Mouse (Mus musculus) left cerebral cortex, adult 11 months (tissue): Measurements from ENCODE around the gene Tspan5.

Experiments used
- DNase-seq: peaks from one replicate; pipeline ENCODE4 v3.0.0; 2022; ENCODE audit warnings: low spot score

Tspan5 gene

DNA sequence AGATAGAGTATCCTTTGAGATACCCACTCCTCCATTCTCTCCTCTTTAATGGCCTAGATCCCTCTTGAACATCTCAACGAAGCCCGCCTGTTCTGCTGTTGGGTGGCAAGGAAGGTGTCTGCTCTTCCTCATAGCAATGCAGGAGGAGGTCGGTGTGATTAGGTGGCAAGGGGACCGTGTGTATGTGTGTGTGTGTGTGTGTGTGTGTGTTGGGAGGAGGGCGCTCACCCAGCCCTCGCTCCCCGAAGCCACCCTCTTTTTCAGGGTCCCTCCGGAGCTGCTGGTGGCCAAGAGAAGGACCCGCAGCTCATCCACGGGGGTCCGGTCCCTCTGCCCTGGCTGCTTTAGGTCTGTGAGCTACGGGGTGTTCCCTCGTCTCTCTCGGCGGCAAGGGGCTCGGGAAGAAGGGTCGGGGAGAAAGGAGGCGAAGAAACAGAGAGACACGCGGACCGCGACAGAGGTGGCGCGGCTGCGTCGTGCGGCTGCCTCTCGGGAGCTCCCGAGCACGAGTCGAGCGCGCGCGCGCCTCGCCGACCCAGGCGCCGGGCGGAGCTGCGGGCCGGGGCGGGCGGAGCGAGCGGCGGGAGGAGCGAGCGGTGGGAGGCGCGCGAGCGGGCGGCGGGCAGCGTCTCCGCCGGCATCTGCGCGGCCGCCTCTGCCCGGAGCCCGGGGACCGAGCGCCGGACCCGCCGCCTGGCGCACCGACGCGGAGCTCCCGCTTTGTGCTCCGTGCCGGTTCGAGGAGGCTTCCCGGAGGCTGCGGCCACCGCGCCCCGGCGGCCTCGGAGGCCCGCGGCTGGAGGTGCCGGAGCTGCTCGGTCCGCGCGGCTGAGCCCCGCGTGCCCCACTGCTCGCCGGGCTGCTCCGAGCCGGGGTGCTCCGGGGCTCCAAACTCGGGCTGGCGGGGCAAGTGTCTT lies at the start of gene Tspan5:
Tspan5 (plus strand) TSS at position 547 of the 917 bp plus-strand sequence.
- DNase-seq = no peak

DNA sequence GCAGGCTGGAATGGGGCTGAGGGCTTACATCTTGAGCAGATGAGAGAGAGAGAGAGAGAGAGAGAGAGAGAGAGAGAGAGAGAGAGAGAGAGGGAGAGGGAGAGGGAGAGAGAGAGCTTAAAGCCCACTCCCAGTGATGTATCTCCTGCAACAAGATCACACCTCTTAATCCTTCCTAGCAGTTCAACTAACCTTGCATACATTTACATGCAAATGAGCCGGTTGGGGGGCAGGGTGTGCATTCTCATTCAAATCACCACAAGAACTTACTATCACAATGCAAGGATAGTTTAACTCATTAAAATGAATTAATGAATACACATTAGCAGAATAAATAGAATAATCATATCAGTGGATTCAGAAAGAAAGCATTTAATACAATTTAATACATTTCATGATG lies 49.7 kb upstream of the Tspan5 start:
- no peak for DNase-seq

DNA sequence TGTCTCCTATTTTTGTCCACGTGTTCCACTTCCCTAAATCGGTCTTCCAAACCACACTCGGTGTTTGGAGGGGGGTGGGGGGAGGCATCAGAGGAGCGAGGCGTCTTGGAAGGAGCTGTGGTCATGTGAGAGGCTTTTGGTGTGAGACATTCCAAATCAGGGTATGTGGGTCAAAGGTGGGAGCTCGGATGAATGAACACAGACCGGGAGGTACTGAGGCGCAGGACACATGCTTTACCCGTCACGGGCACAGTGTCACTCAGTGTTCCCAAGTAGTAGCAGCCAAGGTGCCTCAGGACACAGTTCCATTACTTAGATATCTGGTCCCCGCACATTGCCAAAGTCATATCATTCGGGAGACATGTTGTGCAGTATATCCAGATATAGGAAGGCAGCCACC lies 38.6 kb upstream of the Tspan5 start:
- no peak for DNase-seq

DNA sequence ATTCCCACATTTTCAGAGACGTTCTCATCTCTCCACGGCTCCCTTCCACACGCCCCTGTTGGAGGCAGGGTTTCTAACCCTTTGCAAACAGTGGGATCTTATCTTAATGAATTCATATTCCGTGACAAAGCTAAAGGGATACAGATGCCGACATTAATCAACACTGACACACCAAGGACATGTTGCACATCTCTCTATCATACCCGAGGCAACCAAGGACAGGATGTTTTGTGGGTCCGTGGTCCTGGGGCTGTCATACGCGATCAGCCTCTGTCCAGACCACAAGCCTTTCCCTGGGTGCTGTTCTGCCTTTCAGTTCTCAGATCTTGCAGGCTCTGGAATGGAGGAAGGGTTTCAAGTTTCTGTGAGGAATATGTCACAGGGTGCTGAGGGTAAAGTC lies 37.5 kb upstream of the Tspan5 start:
- DNase-seq = no peak

DNA sequence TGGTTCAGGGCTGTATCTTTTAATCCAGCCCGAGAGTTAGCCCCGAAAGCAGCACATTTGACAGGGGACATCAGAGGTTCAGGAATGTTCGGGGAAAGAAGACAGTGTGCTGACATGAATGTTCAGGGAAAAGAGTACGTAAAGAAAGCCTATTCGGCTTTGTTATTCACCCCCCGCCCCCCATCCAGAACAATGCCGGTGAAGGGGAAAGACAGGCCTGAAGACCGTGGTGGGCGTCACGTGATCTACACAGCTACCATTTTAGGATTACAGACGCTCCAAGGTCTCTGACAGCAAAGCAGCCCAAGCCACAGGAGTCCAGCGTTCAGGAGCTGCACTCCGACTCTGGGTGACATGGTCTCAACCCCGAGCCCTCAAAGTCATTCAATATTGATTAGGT lies 36.1 kb upstream of the Tspan5 start:
- DNase-seq = no peak

DNA sequence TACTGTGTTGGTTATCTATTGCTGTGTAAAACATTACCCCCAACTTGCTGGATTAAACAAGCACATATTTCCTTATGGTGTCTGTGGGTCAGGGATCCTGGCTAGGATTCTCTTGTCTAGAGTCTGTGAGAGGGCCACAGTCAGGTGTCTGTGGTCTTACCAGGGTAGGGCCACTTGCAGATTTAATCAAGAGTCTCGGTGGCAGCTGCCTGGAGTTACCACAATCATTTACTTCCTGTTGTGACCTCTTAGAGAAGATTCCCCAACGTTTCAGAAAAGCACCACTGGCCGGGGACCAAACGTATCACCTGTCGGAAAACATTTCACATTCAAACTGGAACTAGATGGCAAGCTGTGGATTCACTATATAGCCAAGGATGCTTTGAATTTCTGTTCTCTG lies 32.8 kb upstream of the Tspan5 start:
- no peak for DNase-seq

DNA sequence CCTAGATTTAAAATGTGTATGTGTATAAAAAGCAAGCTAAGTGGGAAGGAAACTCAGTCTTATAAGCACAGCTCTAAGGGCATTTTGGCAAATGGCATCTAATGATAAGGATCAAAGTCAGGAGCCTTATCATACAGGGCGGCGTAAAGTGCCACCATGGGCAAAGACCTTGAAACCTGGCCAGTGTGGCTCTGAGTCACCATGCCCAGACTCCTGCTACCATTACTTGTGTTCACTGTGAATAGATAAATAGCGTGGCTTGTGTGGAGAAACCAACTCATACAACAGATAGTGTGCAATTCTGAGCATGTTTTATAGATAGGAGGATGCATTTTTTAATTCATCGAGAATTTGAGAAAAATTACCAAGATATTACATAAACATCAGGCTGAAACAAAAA lies 30.0 kb upstream of the Tspan5 start:
- DNase-seq = no peak

DNA sequence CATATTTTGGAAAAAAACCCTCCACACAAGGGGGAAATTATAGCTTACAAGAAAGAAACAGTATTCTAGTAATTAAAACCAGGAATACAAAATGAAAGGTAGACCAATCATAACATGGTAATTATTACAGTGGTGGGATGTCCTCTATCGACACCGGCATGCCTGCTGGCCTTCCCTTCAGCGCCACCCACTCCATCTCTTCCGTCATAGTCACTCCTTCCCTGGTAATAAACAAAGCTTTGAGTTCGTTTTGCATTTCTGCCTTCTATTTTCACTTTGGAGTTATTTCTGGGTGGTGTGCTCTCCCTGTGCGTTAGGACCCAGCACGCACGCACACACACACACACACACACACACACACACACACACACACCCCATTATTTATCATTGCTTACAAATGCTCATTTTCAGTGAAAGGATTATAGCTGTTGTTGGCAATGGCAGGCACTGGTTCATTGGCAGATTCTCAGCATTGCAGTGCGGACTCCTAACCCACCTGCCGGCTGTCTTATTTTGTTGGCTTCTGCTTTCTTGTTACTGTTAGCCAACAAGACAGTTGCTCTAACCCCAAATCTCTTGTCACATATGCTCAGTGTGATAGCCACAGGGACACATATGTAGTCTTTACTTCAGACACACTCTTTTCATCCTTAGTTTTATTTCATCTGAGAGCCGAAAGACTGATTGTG lies 29.4 kb upstream of the Tspan5 start:
- DNase-seq = no peak

DNA sequence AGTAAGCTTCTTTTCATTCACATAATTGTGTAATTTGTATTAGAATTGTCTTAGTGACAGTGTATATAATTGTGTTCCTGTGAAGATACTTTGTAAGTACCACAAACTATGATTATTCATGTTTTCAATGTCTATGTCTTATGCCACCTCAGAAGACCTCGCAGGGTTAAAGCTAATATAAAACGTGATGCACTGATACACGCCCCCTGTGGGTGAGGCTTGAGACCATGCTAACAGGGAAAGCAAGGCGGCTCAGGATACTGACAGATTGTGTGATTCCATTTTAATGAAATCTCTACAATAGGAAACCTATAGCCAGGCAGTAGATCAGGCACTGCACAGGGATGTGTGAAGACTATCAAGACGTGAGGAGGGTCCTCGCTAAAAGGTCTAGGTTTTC lies 28.9 kb upstream of the Tspan5 start:
- DNase-seq = no peak

DNA sequence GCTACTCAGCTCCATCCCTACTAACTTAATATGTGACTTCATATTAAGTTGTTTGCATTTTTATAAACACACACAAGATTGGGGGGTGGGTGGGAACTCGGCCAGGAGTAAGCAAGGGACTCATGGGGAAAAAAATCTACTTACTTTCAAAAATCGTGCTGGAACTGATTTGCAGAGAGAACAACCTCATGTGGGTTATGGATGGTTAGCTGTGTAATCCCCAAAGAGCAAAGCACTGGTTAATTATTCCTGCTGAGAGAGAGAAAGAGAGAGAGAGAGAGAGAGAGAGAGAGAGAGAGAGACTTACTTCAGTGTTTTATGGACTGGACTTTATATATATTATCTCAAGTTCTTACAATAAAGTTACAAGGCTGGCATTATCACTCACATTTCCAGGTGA lies 27.2 kb upstream of the Tspan5 start:
- DNase-seq = no peak

DNA sequence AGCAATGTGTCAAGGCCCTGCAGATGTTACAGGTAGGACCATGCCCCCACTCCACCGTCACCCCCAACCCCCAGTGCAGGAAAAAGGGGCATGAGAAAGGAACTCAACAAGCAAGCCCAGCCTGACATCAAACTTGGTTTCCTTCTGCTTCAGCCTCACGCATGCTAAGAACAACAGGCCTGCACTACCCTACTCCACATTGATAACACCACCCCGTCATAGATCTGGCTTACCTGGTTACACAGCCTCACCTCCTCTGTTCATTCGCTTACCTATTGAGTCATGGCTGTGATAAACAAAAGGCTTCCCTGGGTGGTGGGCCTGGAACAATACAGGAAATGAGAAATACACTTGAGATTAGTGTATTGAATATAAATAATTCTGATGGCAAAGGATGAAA lies 26.8 kb upstream of the Tspan5 start:
- DNase-seq = no peak

DNA sequence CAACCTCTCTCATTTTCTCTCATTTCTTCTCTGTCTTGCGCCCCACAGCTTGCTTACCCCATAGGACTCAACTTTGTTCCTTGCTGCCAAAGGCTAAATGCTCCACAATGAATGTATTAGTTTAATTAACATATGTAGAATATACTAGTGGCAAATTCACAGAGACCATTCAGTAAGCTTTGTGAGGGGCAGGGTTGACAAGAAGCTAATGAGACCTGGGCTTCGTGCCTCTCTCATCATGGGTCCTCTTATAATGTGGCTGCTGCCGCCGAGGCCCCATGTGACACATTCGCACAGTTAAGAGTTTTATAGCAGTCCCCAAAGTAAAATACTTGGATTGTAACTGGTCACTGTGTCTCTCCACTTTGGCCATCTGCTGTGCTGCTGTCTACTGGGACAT lies 25.0 kb upstream of the Tspan5 start:
- no peak for DNase-seq

DNA sequence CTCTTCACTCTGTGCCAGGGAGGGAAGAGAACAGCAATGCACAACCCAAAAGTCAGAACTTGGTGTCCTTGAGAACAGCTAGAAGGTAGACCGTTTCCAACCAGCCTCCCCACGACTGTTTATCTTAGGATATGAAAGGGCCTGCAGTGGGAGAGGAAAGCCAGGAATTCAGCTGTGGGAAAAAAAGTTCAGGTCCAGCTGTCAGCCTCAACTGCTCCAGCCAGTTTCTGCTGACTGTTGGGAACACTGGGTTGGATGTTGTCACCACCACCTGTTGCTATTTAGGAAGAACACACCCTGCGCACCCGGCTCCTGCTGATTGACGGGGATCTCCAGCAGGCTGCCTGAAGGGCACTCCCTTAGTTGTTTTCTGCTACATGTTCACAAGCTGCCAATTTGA lies 19.8 kb upstream of the Tspan5 start:
- no peak for DNase-seq

DNA sequence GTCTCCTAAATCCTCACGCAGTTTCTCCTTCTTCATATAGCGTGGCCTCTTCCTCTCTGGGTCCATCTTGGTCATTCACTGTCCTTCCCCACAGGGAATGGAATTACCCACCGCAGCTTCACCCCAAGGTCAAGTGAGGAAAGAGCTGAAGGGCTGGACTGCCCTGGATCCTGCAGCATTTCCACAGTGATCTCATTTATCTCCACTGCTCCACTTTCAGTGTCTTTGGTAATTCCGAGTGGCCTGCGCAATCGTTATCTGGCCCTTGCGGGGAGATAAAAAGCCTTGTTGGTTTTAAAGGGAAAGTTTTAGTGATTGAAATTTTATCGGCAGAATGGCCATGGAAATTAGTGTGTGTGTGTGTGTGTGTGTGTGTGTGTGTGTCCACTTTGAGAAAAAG lies 14.4 kb upstream of the Tspan5 start:
- DNase-seq = no peak

DNA sequence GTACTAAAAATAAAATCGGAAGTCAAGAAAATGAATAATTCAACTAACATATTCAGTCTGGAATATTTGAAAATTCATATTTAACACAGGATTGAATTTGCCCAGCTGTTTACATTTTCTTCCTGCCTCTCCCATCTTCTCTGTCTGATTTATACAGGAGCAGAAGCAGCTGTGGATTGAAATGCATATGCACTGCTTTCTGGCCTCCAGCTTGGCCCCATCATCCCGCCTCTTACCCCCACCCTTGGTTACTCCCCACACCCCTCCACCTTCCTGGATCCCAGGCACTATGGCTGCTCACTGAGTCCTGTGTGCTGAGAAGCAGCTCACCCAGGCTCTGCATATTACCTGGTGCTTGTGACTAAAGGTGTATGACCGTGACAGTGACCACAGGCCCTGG lies 13.2 kb upstream of the Tspan5 start:
- DNase-seq = no peak

DNA sequence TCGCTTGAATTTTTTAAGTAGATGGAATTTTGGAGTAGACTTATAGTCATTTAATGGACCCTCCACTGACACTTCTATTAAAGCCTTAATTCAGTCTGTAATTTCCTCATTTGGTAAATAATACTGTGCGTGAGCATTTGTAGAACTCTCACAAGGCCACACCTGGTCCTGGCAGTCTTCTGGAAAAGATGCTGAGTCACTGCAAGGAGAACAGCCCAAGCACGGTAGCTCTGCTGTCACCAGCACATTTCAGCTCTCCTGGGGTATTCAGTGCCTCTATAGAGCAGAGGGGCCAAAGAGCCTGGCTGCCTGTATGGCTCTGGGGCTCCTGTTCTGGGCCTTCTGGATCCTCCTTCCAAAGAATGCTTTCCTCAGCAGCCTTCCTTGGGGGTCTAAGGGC lies 11.2 kb upstream of the Tspan5 start:
- DNase-seq = no peak

DNA sequence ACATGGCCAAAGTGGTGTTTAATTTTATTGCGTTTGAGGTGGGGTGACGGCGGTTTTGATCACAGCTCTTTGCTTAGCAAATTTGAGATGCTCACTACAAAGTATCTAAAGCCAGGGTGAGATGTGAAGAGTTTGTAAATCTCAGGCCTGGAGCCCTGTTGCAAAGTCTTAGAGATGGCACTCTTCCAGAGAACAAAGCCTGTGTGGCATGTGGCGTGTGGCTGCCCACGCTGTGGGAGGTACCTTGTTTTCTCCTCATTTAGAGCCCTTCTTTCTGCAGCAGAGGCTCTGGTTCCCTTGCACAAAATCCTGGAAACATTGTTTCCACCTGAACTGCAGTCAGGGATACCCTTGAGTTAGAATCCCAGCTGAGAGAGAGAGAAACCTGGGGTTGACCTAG lies 6.2 kb upstream of the Tspan5 start:
- DNase-seq = no peak

DNA sequence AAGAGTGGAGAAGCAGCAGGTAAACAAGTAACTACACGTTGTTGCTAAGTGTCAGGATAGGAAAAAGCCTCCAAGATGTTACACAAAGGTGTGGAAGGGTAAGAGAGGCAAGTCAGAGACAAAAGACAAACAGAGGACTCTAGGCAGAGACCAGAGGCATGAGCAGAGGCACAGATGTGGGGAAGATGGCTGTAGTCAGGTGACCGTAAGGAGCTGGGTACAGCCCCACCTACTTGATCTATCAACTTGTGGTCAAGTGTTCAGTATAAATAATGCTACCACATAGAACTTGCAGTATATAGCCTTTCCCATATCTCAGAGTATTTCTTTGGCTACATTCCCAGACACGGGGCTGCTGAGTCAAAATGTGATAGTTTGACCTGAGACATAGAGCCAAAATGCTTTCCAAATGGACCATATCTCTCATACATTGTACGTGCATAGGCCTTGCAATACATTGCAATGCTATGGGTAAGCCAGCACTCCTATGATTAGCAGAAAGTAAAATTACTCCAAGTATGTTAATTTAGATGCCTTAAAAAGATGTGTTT lies 2.8 kb upstream of the Tspan5 start:
- DNase-seq = no peak

DNA sequence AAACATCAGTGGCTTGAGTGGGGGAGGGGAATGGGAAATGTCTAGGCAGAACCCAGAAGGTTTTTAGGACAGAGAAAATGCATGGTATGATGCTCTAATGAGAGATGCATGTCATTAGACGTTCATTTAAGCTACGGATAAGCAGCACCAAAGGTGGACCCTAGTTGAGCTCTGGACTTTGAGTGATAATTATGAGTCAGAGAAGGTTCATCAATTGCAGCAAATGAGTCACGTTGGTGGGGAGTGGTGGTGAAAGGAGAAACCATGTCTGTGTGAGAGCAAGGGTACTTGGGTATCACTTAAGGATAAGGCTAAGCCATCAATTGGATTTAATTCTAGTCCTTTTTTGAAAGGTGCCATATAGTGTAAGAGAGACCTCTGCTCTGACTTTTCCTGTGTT lies 1.7 kb upstream of the Tspan5 start:
- no peak for DNase-seq

DNA sequence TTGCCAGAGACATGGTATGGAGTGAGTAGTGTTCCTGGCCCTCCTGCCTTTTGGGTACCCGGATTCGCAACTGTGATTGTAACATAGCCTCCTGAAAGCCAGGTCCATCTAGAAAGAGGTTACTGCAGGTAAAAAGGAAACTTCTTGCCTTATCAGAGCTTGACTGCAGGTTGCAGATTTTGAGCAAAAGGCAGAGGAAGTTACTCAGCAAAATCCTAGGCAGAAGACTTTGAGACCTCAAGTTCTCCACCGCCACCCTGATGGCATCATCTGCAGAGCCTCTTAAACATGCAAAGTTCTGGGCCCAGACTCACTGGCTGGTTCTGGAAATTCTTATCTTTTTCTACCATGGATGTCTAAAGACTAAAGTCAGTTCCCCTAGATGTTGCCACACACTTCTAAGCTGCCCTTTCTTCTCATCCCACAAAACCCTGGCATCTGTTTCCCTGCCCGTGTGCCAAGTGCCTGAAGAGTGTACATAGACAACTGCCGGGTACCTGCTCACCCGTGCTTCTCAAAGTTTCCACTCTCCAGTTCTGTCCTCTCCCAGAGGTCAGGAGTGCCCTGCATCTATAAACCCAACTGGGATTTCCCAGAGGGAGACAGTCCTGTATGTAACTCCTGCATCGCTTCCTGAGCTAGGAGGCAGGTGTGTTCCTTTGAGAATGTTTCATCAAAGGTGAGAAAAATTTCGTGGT lies 1.0 kb upstream of the Tspan5 start:
- DNase-seq = no peak

DNA sequence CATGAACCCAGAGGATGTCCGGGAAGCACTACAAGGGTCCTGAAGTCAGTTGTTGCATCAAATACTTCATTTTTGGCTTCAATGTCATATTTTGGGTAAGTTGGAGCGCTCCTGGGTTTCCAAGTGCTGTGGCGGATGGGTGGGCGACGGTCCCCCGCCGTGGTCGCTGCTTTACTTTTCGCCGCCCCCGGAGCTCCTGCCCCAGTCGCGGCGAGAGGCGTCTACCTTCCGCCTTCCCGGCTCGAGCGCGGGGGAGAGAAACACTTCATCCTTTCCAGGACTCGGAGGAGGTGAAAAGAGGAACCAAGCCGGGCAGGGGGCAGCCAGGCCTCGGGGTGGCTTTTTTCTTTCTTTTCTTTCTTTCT lies 553 bp downstream of the Tspan5 start:
- no peak for DNase-seq

DNA sequence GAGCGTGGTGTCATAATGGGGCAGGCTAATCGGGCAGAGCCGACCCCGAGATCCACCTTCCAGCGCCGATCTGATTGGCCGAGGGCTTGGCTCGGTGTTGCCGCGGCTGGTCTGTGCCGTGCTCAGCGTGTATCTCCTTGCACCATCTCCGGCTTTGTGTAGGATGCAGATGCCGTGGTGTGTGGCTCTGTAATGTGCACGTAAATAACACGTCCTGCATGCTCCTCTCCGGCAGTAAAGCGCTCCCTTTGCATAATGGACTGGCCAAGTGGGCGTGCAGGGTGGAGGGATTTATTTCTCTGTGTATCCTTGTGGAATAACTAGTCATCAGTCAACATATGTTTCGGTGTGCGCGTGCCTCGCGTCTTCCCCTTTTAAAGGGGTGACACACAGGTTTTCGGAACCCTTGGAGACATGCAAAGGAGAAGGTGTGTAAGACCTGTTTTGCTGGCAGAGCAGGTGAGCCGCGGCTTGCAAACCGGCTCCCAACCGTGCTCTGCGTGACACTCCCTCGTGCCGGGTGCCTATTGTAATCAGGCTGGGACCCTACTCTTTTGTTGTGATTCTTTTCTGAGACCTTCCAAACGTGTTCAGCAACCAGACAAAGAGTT lies 1.2 kb downstream of the Tspan5 start:
- no peak for DNase-seq
